Mouse (Mus musculus) kidney, adult 11 months (tissue): ENCODE measurements at regions not wholly inside any gene's neighbourhood (a gene's known extent, or its start where the extent isn't known, plus 50 kb on each side); places are given as distances from the start of the nearest gene placed in this dataset.
"Not testable (repeated sequence)": the region's sequence is repeated elsewhere in the genome, so short reads cannot be mapped to it uniquely, and the experiment has no call there.

ENCODE experiments used
- DNase-seq: peaks from one replicate; pipeline ENCODE4 v3.0.0; 2022

GRCm38 (mm10) chr3:5806947-5807575 lies 56.5 kb downstream of the Gm8797 start:
- DNase-seq = no peak

GRCm38 (mm10) chr3:5811071-5811590 lies 60.5 kb downstream of the Gm8797 start:
- DNase-seq = no peak

GRCm38 (mm10) chr3:5820243-5820642 lies 69.6 kb downstream of the Gm8797 start:
- DNase-seq = not testable (repeated sequence)

GRCm38 (mm10) chr3:5860237-5860636 lies 109.6 kb downstream of the Gm8797 start:
- DNase-seq = peak; percentile 100

- DNase-seq = no peak
These were observed 119.8 kb downstream of the Gm8797 start for GRCm38 (mm10) chr3:5870407-5870806.

- no peak for DNase-seq
These were observed 128.5 kb downstream of the Gm8797 start for GRCm38 (mm10) chr3:5879113-5879512.

GRCm38 (mm10) chr3:5917536-5917935 lies 166.9 kb downstream of the Gm8797 start:
- no peak for DNase-seq

GRCm38 (mm10) chr3:5950243-5950642 lies 199.6 kb downstream of the Gm8797 start:
- DNase-seq = not testable (repeated sequence)

GRCm38 (mm10) chr3:5989011-5989645 lies 238.5 kb downstream of the Gm8797 start:
- DNase-seq = not testable (repeated sequence)

- DNase-seq = no peak
These were observed 253.8 kb downstream of the Gm8797 start for GRCm38 (mm10) chr3:6004423-6004822.

GRCm38 (mm10) chr3:6018749-6019148 lies 268.1 kb downstream of the Gm8797 start:
- no peak for DNase-seq

GRCm38 (mm10) chr3:6041325-6041724 lies 290.7 kb downstream of the Gm8797 start:
- not testable (repeated sequence) for DNase-seq

- DNase-seq = no peak
These were observed 299.0 kb downstream of the Gm8797 start for GRCm38 (mm10) chr3:6049472-6050045.

GRCm38 (mm10) chr3:6051901-6052300 lies 301.3 kb downstream of the Gm8797 start:
- DNase-seq = no peak

- DNase-seq = no peak
These were observed 333.2 kb downstream of the Gm8797 start for GRCm38 (mm10) chr3:6083855-6084254.

GRCm38 (mm10) chr3:6087267-6087666 lies 336.7 kb downstream of the Gm8797 start:
- DNase-seq = no peak

- no peak for DNase-seq
These were observed 343.3 kb downstream of the Gm8797 start for GRCm38 (mm10) chr3:6093931-6094330.

- not testable (repeated sequence) for DNase-seq
These were observed 343.8 kb downstream of the Gm8797 start for GRCm38 (mm10) chr3:6094410-6094809.

GRCm38 (mm10) chr3:6100863-6101262 lies 350.3 kb downstream of the Gm8797 start:
- no peak for DNase-seq

GRCm38 (mm10) chr3:6102866-6103265 lies 352.3 kb downstream of the Gm8797 start:
- DNase-seq = no peak

- no peak for DNase-seq
These were observed 356.1 kb downstream of the Gm8797 start for GRCm38 (mm10) chr3:6106659-6107058.

GRCm38 (mm10) chr3:6107377-6108155 lies 357.0 kb downstream of the Gm8797 start:
- DNase-seq = no peak

- no peak for DNase-seq
These were observed 368.1 kb downstream of the Gm8797 start for GRCm38 (mm10) chr3:6118721-6119120.
